Mouse (Mus musculus) hindbrain, embryonic 12.5 days (tissue): Measurements from ENCODE around the gene Pyroxd2. TPM values are rescaled to one million over a fixed set of nuclear protein-coding genes. Genes with fewer than 3 reads are reported as not detected.
"Not testable (repeated sequence)": the region's sequence is repeated elsewhere in the genome, so short reads cannot be mapped to it uniquely, and the experiment has no call there.

Experiments used
- ATAC-seq: fragments of 200-750 bp; cut with Nextera tagmentation; 2 replicates; pipeline ENCODE4 v1.8.0; 2017; ENCODE audit warnings: moderate TSS enrichment; ENCODE audit not compliant: low FRiP score
- H3K27ac ChIP-seq: fragments of 300-500 bp; sonication (generic); 2 replicates; pipeline ENCODE4 v1.5.1; 2016; ENCODE audit warnings: mild to moderate bottlenecking
- H3K27me3 ChIP-seq: fragments of 300-500 bp; sonication (generic); 2 replicates; pipeline ENCODE4 v1.6.1; 2016; ENCODE audit warnings: mild to moderate bottlenecking
- H3K36me3 ChIP-seq: fragments of 300-500 bp; sonication (generic); 2 replicates; pipeline ENCODE4 v1.6.1; 2016; ENCODE audit warnings: mild to moderate bottlenecking
- H3K4me1 ChIP-seq: fragments of 300-500 bp; sonication (generic); 2 replicates; pipeline ENCODE4 v1.6.1; 2016
- H3K4me2 ChIP-seq: fragments of 300-500 bp; sonication (generic); replicated peaks from 2 replicates; pipeline ENCODE4 v1.6.1; 2016; ENCODE audit warnings: mild to moderate bottlenecking
- H3K4me3 ChIP-seq: fragments of 300-500 bp; sonication (generic); 2 replicates; pipeline ENCODE4 v1.5.1; 2016; ENCODE audit warnings: mild to moderate bottlenecking
- H3K9ac ChIP-seq: fragments of 300-500 bp; sonication (generic); 2 replicates; pipeline ENCODE4 v1.6.1; 2016; ENCODE audit warnings: mild to moderate bottlenecking, moderate library complexity
- H3K9me3 ChIP-seq: fragments of 300-500 bp; sonication (generic); replicated peaks from 2 replicates; pipeline ENCODE4 v1.6.1; 2016; ENCODE audit warnings: mild to moderate bottlenecking
- WGBS: fragments of 180-500 bp; shearing (Covaris S2); methylation state at CpG from one replicate; pipeline ENCODE4 v1.1.7; 2016; 5-methylcytosine and 5-hydroxymethylcytosine counted together
- polyA plus RNA-seq: library from polyadenylated mRNA; unstranded; fragments of >200 nt; fragmentation: Nextera tagmentation; extraction: Ambion mirVana; gene quantifications from 2 replicates; pipeline ENCODE4 v1.2.1, GENCODE M21; 2016

Pyroxd2 gene
- polyA plus RNA-seq, 1 experiment from 2014 or later = 1.2 TPM

GRCm38 (mm10) chr19:42722500-42722899, 30.1 kb downstream of the Pyroxd2 start:
- H3K9ac ChIP-seq = no peak overlapping the region
- no peaks in the 10 kb centered on the region for H3K27me3 ChIP-seq
- H3K36me3 ChIP-seq = no peaks in the 10 kb centered on the region
- no peak overlapping the region for H3K4me2 ChIP-seq
- no peaks in the 10 kb centered on the region for H3K4me1 ChIP-seq
- H3K27ac ChIP-seq = no peak overlapping the region
- ATAC-seq = no peak
- H3K4me3 ChIP-seq = no peak overlapping the region
- H3K9me3 ChIP-seq = no peaks in the 10 kb centered on the region
- 47% methylated on average over 2 of the region's 2 CpGs for WGBS

- Histone ChIP-seq H3K36me3 (no peaks in the 10 kb centered on the region), H3K4me3 (no peak overlapping the region), H3K27me3 (no peaks in the 10 kb centered on the region), H3K4me1 (no peaks in the 10 kb centered on the region), H3K27ac (no peak overlapping the region), H3K9ac (no peak overlapping the region), H3K4me2 (no peak overlapping the region), H3K9me3 (no peaks in the 10 kb centered on the region)
- WGBS = 90% methylated on average over 3 of the region's 3 CpGs
- ATAC-seq = no peak
Measured at GRCm38 (mm10) chr19:42718101-42718500, 34.5 kb downstream of the Pyroxd2 start.

- no peak overlapping the region for H3K9ac ChIP-seq
- H3K9me3 ChIP-seq = no peaks in the 10 kb centered on the region
- WGBS = 80% methylated on average over 5 of the region's 5 CpGs
- no peaks in the 10 kb centered on the region for H3K4me1 ChIP-seq
- no peak for ATAC-seq
- H3K36me3 ChIP-seq = no peaks in the 10 kb centered on the region
- no peaks in the 10 kb centered on the region for H3K27me3 ChIP-seq
- H3K4me2 ChIP-seq = no peak overlapping the region
- no peak overlapping the region for H3K27ac ChIP-seq
- no peak overlapping the region for H3K4me3 ChIP-seq
Measured at GRCm38 (mm10) chr19:42717668-42718067, 34.9 kb downstream of the Pyroxd2 start.

- Histone ChIP-seq H3K4me1 (no peaks in the 10 kb centered on the region), H3K4me2 (no peak overlapping the region), H3K4me3 (no peak overlapping the region), H3K36me3 (no peaks in the 10 kb centered on the region), H3K9ac (no peak overlapping the region), H3K27ac (no peak overlapping the region), H3K27me3 (no peaks in the 10 kb centered on the region), H3K9me3 (no peaks in the 10 kb centered on the region)
- WGBS = 67% methylated on average over 7 of the region's 7 CpGs
- no peak for ATAC-seq
Measured at GRCm38 (mm10) chr19:42716507-42716906, 36.1 kb downstream of the Pyroxd2 start.

- Histone ChIP-seq H3K4me3 (no peak overlapping the region), H3K36me3 (no peaks in the 10 kb centered on the region), H3K4me1 (no peaks in the 10 kb centered on the region), H3K27ac (no peak overlapping the region), H3K9me3 (no peaks in the 10 kb centered on the region), H3K27me3 (no peaks in the 10 kb centered on the region), H3K4me2 (no peak overlapping the region), H3K9ac (no peak overlapping the region)
- 85% methylated on average over 9 of the region's 9 CpGs for WGBS
- ATAC-seq = no peak
Measured at GRCm38 (mm10) chr19:42713770-42714169, 38.8 kb downstream of the Pyroxd2 start.

GRCm38 (mm10) chr19:42699426-42699825, 53.1 kb downstream of the Pyroxd2 start:
- H3K9me3 ChIP-seq = no peaks in the 10 kb centered on the region
- H3K9ac ChIP-seq = no peak overlapping the region
- H3K4me2 ChIP-seq = no peak overlapping the region
- peaks cover 15% of the 10 kb centered on the region for H3K4me1 ChIP-seq
- H3K4me3 ChIP-seq = no peak overlapping the region
- no peak for ATAC-seq
- no peak overlapping the region for H3K27ac ChIP-seq
- H3K27me3 ChIP-seq = 0 out of 2 replicates have a peak, but pooled peaks cover 3% of the 10 kb centered on the region
- no peaks in the 10 kb centered on the region for H3K36me3 ChIP-seq
- 94% methylated on average over 10 of the region's 10 CpGs for WGBS

- Histone ChIP-seq H3K9ac (no peak overlapping the region), H3K4me1 (peaks cover 15% of the 10 kb centered on the region), H3K27me3 (0 out of 2 replicates have a peak, but pooled peaks cover 3% of the 10 kb centered on the region), H3K4me2 (no peak overlapping the region), H3K36me3 (no peaks in the 10 kb centered on the region), H3K4me3 (no peak overlapping the region), H3K27ac (no peak overlapping the region), H3K9me3 (no peaks in the 10 kb centered on the region)
- 50% methylated on average over 2 of the region's 2 CpGs for WGBS
- ATAC-seq = no peak
Measured at GRCm38 (mm10) chr19:42698576-42698975, 54.0 kb downstream of the Pyroxd2 start.

GRCm38 (mm10) chr19:42697336-42697735, 55.2 kb downstream of the Pyroxd2 start:
- Histone ChIP-seq H3K27ac (no peak overlapping the region), H3K9me3 (no peaks in the 10 kb centered on the region), H3K4me2 (no peak overlapping the region), H3K9ac (no peak overlapping the region), H3K4me3 (no peak overlapping the region), H3K4me1 (peaks cover 15% of the 10 kb centered on the region), H3K36me3 (no peaks in the 10 kb centered on the region), H3K27me3 (0 out of 2 replicates have a peak, but pooled peaks cover 3% of the 10 kb centered on the region)
- no peak for ATAC-seq
- 43% methylated on average over 6 of the region's 6 CpGs for WGBS

- ATAC-seq = no peak
- Histone ChIP-seq H3K27ac (no peak overlapping the region), H3K9me3 (no peaks in the 10 kb centered on the region), H3K4me3 (no peak overlapping the region), H3K4me1 (no peaks in the 10 kb centered on the region), H3K4me2 (no peak overlapping the region), H3K27me3 (peaks cover 3% of the 10 kb centered on the region; the same call in 1 of the 2 replicates), H3K36me3 (no peaks in the 10 kb centered on the region), H3K9ac (no peak overlapping the region)
- WGBS = 89% methylated on average over 1 of the region's 1 CpGs
Measured at GRCm38 (mm10) chr19:42690256-42690655, 62.3 kb downstream of the Pyroxd2 start.

- H3K4me1 ChIP-seq = no peaks in the 10 kb centered on the region
- H3K27me3 ChIP-seq = peaks cover 3% of the 10 kb centered on the region; the same call in 1 of the 2 replicates
- no peak overlapping the region for H3K4me3 ChIP-seq
- no peak overlapping the region for H3K27ac ChIP-seq
- 62% methylated on average over 4 of the region's 4 CpGs for WGBS
- H3K4me2 ChIP-seq = no peak overlapping the region
- no peak overlapping the region for H3K9ac ChIP-seq
- no peaks in the 10 kb centered on the region for H3K9me3 ChIP-seq
- ATAC-seq = no peak
- H3K36me3 ChIP-seq = no peaks in the 10 kb centered on the region
Measured at GRCm38 (mm10) chr19:42689786-42690185, 62.8 kb downstream of the Pyroxd2 start.

GRCm38 (mm10) chr19:42689321-42689720, 63.3 kb downstream of the Pyroxd2 start:
- WGBS = 90% methylated on average over 11 of the region's 11 CpGs
- Histone ChIP-seq H3K27me3 (peaks cover 3% of the 10 kb centered on the region; the same call in 1 of the 2 replicates), H3K27ac (no peak overlapping the region), H3K9ac (no peak overlapping the region), H3K4me3 (no peak overlapping the region), H3K36me3 (no peaks in the 10 kb centered on the region), H3K4me1 (no peaks in the 10 kb centered on the region), H3K9me3 (no peaks in the 10 kb centered on the region), H3K4me2 (no peak overlapping the region)
- no peak for ATAC-seq

GRCm38 (mm10) chr19:42682776-42683175, 69.8 kb downstream of the Pyroxd2 start:
- H3K27me3 ChIP-seq, H3K4me2 ChIP-seq, H3K4me3 ChIP-seq, H3K9ac ChIP-seq, H3K27ac ChIP-seq, H3K36me3 ChIP-seq, ATAC-seq, H3K4me1 ChIP-seq, H3K9me3 ChIP-seq: not testable (repeated sequence)
- 77% methylated on average over 2 of the region's 2 CpGs for WGBS

GRCm38 (mm10) chr19:42678191-42678590, 74.4 kb downstream of the Pyroxd2 start:
- ATAC-seq = no peak
- H3K4me3 ChIP-seq = no peak overlapping the region
- H3K9me3 ChIP-seq = no peaks in the 10 kb centered on the region
- H3K27me3 ChIP-seq = peaks cover 4% of the 10 kb centered on the region
- WGBS = 80% methylated on average over 10 of the region's 10 CpGs
- no peak overlapping the region for H3K27ac ChIP-seq
- H3K4me1 ChIP-seq = peaks cover 15% of the 10 kb centered on the region
- H3K9ac ChIP-seq = no peak overlapping the region
- H3K36me3 ChIP-seq = no peaks in the 10 kb centered on the region
- no peak overlapping the region for H3K4me2 ChIP-seq
